Mouse (Mus musculus): ENCODE measurements around the gene Tmigd3.
"Not testable (repeated sequence)": the region's sequence is repeated elsewhere in the genome, so short reads cannot be mapped to it uniquely, and the experiment has no call there.

The Tmigd3 gene

GRCm38 (mm10) chr3:105904213-105904612 is 33.5 kb downstream of the Tmigd3 start:
- DNase-seq = no peak

GRCm38 (mm10) chr3:105904721-105905120 is 34.0 kb downstream of the Tmigd3 start:
- DNase-seq = no peak

- DNase-seq = no peak
Observed at GRCm38 (mm10) chr3:105907956-105908655, 37.4 kb downstream of the Tmigd3 start.

- DNase-seq = no peak
Observed at GRCm38 (mm10) chr3:105908976-105909375, 38.3 kb downstream of the Tmigd3 start.

GRCm38 (mm10) chr3:105910519-105911190 is 40.0 kb downstream of the Tmigd3 start:
- DNase-seq = peak; percentile 58 to 60

GRCm38 (mm10) chr3:105912097-105912880 is 41.6 kb downstream of the Tmigd3 start:
- no peak for DNase-seq

GRCm38 (mm10) chr3:105913839-105914681 is 43.4 kb downstream of the Tmigd3 start:
- DNase-seq = no peak

- DNase-seq = no peak
Observed at GRCm38 (mm10) chr3:105915281-105915680, 44.6 kb downstream of the Tmigd3 start.

GRCm38 (mm10) chr3:105916455-105916854 is 45.8 kb downstream of the Tmigd3 start:
- not testable (repeated sequence) for DNase-seq

GRCm38 (mm10) chr3:105917656-105918354 is 47.1 kb downstream of the Tmigd3 start:
- DNase-seq = no peak

- DNase-seq = no peak
Observed at GRCm38 (mm10) chr3:105918355-105918745, 47.6 kb downstream of the Tmigd3 start.

- not testable (repeated sequence) for DNase-seq
Observed at GRCm38 (mm10) chr3:105920743-105921142, 50.0 kb downstream of the Tmigd3 start.

GRCm38 (mm10) chr3:105921959-105922358 is 51.3 kb downstream of the Tmigd3 start:
- DNase-seq = peak; percentile 31 to 36

GRCm38 (mm10) chr3:105924616-105925015 is 53.9 kb downstream of the Tmigd3 start:
- DNase-seq = no peak

- DNase-seq = no peak
Observed at GRCm38 (mm10) chr3:105927561-105928194, 57.0 kb downstream of the Tmigd3 start.

- peak in 1 of 2 experiments; percentile 42 for DNase-seq
Observed at GRCm38 (mm10) chr3:105928195-105928569, 57.5 kb downstream of the Tmigd3 start.

- no peak for DNase-seq
Observed at GRCm38 (mm10) chr3:105928781-105929180, 58.1 kb downstream of the Tmigd3 start.

GRCm38 (mm10) chr3:105929821-105930220 is 59.1 kb downstream of the Tmigd3 start:
- DNase-seq = no peak

GRCm38 (mm10) chr3:105931095-105931494 is 60.4 kb downstream of the Tmigd3 start:
- no peak for DNase-seq

GRCm38 (mm10) chr3:105932240-105933071 is 61.8 kb downstream of the Tmigd3 start, which contains the start of gene I830077J02Rik:
TSS of gene I830077J02Rik (minus strand) at chr3:105932664.
- no peak for DNase-seq
